Mouse (Mus musculus): ENCODE measurements around the gene Arhgap9.

DNA sequence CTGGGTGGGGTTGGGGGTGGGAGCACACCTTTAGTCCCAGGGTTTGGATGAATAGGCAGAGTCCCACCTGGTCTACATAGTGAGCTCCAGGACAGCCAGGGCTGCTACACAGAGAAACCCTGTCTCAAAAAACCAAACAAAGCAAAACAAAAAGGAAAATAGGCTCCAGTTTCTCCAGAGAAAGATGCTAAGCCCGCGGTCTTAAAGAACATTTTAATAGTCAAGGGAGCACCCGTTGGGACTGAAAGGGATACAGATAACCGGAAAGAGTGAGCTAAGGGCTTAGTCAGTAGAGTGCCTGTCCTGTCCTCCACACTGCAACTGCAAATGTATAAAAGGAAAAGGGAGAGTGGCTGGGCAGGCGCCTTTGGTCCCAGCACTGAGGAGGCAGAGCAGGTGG lies 45.4 kb downstream of the Arhgap9 start:
- TF ChIP-seq CTCF (IDR thresholded peaks at IDR 0.05; ENCODE audit: borderline replicate concordance, control insufficient read depth, extremely low read depth, insufficient read depth, low read length, poor library complexity) (no peak), POLR2A (IDR thresholded peaks at IDR 0.05; ENCODE audit: control insufficient read depth, extremely low read depth, insufficient read depth, low read length, poor library complexity) (no peak)
